Mouse (Mus musculus): Measurements from ENCODE around the gene Vwa7.

Vwa7 gene

DNA sequence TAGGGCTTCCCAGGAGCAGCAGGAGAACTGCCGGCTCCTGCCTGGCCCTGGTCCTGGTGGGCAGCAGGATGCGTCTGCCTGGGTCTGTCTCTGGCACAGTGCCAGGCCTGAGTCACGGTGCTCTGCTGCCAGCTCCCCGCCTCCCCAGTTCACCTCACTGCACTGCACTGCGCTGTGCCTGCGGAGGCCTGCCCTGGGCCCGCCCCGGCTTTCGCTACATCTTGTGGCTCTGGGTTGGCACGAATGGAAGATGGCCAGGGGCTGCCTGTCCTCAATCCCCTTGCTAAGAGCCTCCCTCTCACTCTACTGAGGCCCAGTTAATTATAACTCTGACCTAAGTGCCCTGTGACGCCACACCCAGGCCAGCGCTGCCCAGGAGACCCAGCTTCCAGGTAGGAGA, at the start of gene Vwa7:
Gene Vwa7, plus strand, starts transcription at position 204 of the 400 bp plus-strand sequence.
- WGBS = 51% methylated on average over 12 of the region's 12 CpGs

DNA sequence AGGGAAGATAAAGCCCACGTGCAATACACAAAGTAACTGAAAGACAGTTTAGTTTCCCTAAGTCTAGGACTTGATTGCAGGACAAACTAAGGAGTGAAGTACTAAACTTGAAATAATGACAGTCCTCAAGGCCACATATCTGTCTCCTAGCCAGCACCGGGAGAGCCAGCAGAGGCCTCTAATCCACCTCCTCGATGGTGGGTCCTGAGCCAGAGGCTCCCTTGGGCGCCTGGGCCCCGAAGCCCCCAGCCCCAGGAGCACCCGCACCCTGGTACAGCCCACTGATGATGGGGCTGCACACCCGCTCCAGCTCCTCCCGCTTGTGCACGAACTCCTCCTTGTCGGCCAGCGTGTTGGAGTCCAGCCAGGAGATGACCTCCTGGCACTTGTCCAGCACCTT, 46.6 kb upstream of the Vwa7 start, which contains the start of gene Gm20481:
Gene Gm20481, plus strand, starts transcription at position 91 of the 400 bp plus-strand sequence.
- 67% methylated on average over 8 of the region's 11 CpGs for WGBS

DNA sequence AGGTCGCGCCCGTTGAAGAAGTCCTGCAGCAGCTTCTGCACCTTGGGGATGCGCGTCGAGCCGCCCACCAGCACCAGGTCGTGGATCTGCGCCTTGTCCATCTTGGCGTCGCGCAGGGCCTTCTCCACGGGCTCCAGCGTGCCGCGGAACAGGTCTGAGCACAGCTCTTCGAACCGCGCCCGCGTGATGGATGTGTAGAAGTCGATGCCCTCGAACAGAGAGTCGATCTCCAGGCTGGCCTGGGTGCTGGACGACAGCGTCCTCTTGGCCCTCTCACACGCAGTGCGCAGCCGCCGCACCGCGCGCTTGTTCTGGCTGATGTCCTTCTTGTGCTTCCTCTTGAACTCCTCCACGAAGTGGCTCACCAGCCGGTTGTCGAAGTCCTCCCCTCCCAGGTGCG, 45.5 kb upstream of the Vwa7 start:
- 29% methylated on average over 24 of the region's 37 CpGs for WGBS

DNA sequence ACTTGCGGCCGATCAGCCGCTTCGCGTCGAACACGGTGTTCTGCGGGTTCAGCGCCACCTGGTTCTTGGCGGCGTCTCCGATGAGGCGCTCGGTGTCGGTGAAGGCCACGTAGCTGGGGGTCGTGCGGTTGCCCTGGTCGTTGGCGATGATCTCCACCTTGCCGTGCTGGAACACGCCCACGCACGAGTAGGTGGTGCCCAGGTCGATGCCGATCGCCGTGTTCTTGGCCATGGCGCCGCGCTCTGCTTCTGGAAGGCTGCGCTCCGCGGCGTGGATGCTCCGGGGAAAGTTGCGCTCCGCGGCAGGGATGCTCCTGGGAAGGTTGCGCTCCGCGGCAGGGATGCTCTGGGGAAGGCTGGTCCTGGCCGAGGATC, 44.7 kb upstream of the Vwa7 start:
- WGBS = under 1% methylated on average over 28 of the region's 43 CpGs

DNA sequence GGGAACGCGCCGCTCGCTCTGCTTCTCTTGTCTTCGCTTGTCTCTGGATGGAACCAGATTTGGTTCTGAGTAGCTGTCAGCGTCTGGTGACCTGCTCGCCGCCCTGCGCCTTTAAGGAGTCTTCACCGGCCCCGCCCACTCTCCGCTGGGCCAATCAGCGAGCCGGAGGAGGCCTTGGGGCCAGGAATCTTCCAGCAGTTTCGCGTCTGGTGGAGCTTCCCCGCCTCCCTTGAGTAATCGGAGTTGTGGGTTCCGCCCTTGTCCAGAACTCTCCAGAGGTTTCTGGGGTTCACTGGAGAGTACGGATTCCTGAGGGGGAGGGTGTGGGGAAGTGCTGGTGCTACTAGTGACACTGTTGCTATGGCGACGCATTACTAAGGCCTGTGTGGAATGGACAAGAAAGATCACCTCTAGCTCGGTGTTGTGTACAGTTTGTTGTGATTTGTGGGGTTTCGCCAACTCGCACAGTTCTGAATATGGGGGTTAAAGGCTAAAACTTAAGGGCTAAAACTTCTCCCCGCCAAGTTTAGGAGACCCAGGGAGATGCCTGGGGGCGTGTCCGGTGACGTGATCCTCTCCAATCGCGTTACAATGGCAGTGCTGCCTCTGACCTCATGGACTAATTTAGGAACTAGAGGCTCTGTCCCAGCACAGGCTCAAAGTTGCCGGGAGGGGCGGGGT, 44.2 kb upstream of the Vwa7 start, which contains the start of the genes Hspa1a and Hspa1l:
Gene Hspa1a, minus strand, starts transcription at position 88 of the 681 bp plus-strand sequence.
Gene Hspa1l, plus strand, starts transcription at position 635 of the 681 bp plus-strand sequence.
- WGBS = 0% methylated on average over 33 of the region's 33 CpGs

DNA sequence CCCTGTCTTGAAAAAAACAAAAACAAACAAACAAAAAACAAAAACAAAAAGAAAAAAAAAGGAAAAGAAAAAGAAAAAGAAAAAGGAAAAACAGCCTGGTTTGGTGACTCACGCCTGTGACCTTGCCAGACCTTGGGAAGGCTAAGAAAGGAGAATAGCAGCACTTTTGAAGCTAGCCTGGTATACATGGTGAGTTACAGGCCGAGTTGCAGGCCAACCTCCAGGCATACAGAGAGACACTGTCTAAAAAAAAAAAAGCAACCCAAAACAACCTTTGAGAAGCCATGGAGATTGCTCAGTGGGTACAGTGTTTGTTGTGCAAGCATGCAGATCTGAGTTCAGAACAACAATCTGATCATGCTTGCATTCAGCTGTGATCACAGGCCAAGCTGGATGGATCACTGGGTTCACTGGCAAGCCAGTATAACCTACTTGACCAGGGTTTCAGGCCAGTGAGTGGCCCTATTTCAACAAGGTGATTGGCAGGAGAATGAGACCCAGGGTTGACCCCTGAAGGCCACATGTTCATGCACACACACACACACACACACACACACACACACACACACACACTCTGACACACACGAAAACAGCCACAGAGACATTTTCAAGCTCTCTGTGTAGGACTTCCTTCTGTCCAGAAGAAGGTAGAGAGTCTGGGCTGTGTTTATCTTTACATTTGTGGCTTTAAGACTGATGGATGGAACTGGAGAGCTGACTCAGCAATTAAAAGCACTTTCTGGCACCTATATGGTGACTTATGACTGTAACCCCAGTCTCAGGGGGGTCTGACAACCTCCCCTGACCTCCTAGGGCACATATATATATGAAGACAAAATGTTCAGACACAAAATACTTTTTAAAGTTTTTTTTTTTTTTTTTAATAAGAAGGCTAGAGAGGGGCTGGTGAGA, 40.5 kb upstream of the Vwa7 start:
- WGBS = 87% methylated on average over 3 of the region's 3 CpGs

DNA sequence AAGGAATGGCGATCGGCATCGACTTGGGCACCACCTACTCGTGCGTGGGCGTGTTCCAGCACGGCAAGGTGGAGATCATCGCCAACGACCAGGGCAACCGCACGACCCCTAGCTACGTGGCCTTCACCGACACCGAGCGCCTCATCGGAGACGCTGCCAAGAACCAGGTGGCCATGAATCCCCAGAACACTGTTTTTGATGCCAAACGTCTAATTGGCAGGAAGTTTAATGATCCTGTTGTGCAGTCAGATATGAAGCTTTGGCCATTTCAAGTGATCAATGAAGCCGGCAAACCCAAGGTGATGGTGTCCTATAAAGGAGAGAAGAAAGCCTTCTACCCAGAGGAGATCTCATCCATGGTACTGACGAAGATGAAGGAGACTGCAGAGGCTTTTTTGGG, 39.4 kb upstream of the Vwa7 start:
- WGBS = 94% methylated on average over 20 of the region's 20 CpGs

DNA sequence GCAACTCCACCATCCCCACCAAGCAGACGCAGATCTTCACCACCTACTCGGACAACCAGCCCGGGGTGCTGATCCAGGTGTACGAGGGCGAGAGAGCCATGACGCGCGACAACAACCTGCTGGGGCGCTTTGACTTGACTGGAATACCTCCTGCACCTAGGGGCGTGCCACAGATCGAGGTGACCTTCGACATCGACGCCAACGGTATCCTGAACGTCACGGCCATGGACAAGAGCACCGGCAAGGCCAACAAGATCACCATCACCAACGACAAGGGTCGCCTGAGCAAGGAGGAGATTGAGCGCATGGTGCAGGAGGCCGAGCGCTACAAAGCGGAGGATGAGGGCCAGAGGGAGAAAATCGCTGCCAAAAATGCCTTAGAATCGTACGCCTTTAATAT, 38.1 kb upstream of the Vwa7 start:
- WGBS = 91% methylated on average over 27 of the region's 27 CpGs

DNA sequence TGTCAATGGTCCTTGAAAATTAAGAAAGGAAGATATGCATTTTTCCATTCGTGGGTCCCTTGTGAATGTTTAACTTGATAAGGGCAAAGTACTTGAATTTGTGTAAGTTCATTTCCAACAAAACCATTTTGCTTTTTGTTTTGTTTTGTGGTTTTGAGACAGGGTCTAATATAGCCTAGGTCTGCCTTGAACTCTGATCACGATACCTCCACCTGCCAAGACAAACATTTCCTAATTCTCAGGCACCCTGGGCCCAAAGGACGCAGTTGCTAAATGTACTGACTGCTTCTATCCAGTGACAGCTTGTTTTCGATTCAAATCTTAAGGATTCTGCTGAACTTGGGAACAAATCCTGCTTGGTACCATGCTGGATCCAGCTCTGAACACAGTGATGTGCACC, 36.7 kb upstream of the Vwa7 start:
- 94% methylated on average over 4 of the region's 4 CpGs for WGBS

DNA sequence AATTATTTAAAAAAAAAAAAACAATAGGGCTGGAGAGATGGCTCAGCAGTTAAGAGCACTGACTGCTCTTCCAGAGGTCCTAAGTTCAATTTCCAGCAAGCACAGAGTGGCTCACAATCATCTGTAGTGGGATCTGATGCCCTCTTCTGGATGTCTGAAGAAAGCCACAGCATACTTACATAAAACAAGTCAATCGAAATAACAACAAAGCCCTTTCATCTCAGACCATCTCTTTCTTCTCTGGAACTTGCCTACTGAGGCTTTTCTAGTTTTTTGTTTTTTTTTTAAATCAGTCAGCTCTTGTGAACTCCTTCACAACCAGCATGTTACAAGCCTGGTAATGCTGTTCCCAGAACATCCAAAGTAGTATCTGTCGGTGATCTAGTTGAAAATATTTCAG, 35.7 kb upstream of the Vwa7 start:
- WGBS = 4% methylated on average over 2 of the region's 2 CpGs

DNA sequence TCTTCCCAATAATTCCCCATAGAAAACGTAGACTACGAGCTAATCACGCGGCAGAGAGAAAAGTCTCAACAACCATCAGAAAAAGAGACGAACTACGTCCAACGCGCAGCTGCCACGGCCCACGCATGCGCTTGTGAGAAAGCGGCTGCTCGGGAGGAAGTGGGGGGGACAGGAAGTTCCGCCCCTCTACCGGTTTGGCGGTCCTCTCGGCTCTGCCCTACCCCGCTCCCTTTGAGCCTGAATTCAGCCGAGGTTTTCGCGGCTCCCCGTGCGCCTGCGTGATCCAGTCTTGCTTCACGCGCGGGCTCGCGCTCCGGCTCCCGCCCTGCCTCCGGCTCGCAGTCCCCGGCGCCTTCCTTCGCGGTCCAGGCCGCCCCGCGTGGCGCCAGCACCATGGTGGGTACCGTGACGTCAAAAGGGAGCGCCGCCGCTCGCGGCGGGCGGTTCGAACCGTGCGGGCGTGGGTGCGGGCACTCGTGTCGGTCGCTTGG, 34.6 kb upstream of the Vwa7 start, which contains the start of gene Lsm2:
Gene Lsm2, plus strand, starts transcription at position 173 of the 491 bp plus-strand sequence.
- WGBS = under 1% methylated on average over 58 of the region's 58 CpGs

DNA sequence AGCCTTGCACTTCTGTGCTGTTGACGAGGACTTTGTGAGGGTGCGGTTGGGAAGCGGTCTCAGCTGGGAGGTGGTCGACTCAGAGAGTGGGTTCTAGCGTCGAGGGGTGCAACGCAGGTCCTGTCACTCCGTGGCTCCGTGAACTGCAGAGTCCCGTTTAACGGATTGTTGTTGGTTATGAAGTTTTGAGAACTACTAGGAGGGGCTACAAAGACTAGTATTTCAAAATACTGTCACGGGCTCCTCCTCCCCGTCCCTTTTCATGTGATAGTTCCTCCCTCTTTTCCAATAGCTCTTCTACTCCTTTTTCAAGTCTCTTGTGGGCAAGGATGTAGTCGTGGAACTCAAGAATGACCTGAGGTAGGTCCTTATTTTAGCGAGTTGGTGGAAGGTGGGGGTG, 34.1 kb upstream of the Vwa7 start:
- under 1% methylated on average over 15 of the region's 15 CpGs for WGBS

DNA sequence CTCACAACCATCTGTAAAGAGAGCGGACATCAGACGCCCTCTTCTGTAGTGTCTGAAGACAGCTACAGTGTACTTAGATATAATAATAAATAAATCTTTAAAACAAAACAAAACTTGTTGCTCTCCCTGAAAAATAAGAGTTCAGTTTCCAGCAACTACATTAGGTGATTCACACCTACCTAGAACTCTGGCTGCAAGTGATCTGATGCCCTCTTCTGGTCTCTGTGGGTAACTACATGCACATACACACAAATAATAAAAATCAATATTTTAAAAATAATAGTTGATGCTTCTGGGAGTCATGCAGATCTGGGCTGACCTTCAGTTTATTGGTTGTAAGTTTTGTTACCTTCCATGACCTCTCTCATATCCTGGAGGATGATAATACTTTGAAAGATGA, 32.2 kb upstream of the Vwa7 start:
- 83% methylated on average over 2 of the region's 2 CpGs for WGBS

DNA sequence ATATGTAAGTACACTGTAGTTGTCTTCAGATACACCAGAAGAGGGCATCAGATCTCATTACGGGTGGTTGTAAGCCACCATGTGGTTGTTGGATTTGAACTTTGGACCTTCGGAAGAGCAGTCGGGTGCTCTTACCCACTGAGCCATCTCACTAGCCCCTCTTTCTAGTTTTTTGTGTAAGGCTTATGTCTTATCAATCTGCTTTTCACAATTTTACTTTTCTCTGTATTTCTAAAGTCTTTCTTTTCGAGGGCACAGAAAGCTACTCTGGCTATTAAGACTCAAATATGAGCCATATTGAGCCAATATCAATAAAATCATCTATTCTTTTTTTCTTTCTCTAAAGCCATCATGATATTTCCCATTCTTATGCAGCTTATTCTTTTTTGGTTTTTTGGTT, 21.2 kb upstream of the Vwa7 start:
- 86% methylated on average over 4 of the region's 4 CpGs for WGBS

DNA sequence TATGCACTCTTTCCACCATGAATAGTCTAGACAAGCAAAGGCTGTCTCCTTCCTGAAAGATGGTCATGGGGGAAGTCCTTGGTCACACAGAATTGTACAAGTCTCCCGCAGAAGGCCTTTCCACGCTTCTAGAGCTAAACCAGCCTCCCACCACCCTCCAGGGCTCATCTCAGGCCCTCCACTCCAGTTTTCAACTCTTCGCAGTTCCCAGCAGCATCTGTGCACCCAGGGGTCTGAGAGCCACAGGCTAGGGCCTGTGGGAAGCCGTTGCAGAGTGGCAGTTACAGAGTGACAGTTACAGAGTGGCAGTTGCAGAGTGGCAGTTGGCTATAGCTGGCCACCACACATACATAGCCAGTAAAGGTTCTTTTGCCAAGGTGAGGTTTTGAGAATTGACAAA, 20.5 kb upstream of the Vwa7 start:
- 93% methylated on average over 4 of the region's 4 CpGs for WGBS

DNA sequence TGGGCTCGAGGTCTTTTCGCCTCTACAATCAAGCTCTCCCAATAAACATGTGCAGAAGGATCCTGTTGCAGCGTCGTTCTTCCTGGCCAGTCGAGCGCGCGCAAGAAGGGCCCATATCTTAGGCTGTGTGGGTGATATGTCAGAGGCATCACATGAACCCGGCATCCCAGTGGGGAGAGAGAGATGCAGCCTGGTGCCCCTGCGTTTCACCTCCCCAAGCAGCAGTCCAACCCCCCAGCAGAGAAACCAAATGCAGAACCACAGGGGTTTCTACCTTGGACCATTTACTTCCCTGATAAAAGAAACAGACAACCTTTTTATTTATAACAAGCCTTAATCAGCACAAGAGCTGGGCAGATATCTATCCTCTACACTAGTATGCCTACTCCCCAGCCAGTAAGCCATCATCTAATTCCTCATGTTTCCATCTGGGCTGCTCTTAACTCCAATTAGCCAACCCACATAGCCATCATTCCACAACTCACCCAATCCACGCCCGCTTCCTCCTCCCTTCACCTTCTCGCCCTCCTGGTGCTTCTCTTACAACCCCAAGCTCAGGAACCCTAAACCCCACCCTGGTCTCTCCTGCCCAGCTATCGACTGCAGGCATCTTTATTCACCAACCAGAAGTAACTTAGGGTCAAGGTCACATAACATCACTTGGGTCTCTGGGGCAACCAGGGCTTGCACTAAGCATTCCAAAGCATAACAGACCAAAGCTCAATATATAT, 19.8 kb upstream of the Vwa7 start:
- 95% methylated on average over 14 of the region's 14 CpGs for WGBS

DNA sequence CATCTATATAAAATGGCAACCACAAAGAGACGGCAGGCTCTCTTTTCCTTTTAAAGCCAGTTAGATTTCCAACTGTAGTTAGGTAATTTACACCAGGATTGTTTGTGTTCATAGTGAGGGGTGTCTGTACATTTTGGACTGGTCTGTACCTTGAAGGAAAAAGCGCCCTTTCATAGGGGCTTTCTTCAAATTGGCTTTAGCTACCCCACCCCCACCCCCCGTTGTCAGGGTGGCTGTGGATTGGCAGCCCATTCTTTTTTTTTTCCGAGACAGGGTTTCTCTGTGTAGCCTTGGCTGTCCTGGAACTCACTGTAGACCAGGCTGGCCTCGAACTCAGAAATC, 19.3 kb upstream of the Vwa7 start:
- 88% methylated on average over 5 of the region's 5 CpGs for WGBS

DNA sequence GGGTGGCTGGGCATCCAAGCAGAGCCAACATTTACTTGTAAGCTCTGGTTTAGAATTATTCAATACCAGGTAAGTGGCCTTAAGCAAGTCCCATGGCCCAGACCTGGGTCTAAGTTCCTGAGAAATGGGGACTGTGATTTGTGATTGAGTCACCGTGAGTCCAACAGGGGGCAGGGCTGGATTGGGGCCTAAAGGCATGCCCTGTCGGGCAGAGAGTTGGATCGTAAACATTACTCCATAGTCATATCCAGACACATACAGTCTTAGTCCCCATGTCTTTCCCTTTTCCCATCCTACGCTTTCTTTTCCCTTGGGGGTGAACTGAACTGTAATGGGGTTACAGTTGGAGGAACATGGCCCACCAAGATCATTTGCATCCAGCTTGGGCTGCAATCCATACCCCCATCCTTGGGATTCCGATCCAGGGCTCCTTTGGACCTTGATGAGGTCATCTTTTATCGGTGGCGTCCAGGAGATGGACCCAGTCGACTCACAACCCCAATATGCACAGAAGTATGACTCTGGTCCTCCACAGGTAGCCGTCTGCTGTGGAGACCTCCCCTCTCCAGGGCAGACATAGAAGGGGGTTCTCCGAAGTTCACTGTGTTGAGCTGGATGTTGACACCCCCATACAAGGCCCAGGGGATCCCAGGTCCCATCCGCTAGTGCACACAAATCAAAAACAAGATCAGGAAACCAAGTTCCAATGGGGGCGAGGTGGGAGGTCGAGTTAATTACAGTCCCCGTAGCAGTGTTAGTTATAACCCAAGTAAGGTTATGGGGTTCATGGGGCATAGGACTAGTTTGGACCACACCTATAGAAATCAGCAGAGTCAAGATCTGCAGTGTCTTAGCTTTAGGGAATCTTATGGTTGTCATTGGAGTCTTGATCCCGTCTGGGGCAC, 17.6 kb upstream of the Vwa7 start:
- 91% methylated on average over 15 of the region's 15 CpGs for WGBS

DNA sequence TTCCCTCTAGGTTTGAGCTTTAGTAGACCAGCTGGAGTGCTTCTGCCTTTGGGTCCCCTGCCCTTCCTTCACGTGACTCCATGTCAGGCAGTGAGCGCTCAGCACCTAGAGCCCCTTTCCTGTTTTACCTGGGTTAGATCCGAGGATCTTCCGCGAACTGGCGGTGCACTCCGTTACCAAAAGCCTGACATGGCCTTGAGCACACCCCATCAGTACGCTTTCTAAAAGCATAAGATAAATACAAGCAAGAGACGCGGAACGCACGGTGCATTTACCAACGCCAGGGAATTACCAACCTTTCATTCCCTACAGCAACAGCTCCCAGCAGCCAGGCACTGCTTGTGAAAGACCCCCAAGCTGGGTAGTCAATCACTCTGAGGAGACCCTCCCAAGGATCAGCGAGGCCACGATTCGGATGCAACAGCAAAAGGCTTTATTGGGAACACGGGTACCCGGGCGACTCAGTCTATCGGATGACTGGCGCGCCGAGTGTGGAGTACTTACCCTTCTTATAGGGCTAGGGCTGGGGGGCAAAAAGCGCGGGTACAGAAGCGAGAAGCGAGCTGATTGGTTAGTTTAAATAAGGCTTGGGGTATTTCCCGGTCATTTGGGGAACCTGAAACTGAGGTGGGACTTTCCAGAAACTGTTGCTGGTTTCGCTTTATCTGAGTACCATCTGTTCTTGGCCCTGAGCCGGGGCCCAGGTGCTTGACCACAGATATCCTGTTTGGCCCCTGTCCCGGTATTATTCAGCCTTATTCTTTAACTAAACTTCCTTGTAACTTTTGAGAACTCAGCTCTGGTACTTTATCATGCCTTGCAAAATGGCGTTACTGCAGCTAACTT, 16.3 kb upstream of the Vwa7 start:
- 16% methylated on average over 31 of the region's 32 CpGs for WGBS

Measured in cerebral cortex, adult 2 months (tissue).